Mouse (Mus musculus): Measurements from ENCODE around the gene Sbno2.

GRCm38 (mm10) chr10:80055891-80056290 is 49.5 kb downstream of the Sbno2 start:
- TF ChIP-seq FLI1 (IDR thresholded peaks at IDR 0.05; ENCODE audit: low read length) (no peak), GATA1 (IDR thresholded peaks at IDR 0.05; ENCODE audit: borderline replicate concordance, low read length) (no peak)

All from megakaryocyte, embryonic 14.5 days (primary cell).